Mouse (Mus musculus): ENCODE measurements around the gene Gm11639.

GRCm38 (mm10) chr11:105161411-105161810, 475.9 kb downstream of the Gm11639 start:
- TF ChIP-seq CTCF (IDR thresholded peaks at IDR 0.05; ENCODE audit: low read depth, low read length): no peak
- TF ChIP-seq EP300 (IDR thresholded peaks at IDR 0.05; ENCODE audit: insufficient read depth, low read depth, low read length): 0 out of 2 replicates have a peak, but pooled peaks have one; percentile 22
- no peak for TF ChIP-seq POLR2A (IDR thresholded peaks at IDR 0.05; ENCODE audit: insufficient read depth, low read length)
